13 mouse cellular contexts compared by ENCODE assay signal in the genomic region with DNA sequence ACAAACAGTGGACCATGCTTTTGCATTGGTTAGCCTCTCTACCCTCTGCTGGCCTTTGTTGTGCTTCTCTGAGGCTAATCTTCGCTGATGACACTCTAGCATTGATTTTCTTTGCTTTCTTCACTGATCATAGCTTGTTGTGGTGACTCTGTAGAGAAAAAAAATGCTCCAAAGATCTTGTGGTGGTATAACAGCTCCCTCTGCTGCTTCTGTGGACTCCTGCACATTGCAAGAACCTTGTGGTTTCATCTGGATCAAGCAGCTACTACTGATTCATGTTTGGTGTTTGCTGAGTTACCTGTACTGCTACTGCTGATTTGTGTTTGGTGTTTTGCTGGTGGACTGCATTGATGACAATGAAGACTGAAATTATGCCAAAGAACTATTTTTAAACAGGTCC.
DNase-seq lines count a peak whose midpoint lies in the region; ATAC-seq lines count a peak whose summit lies in the region.
"Had no signal": no experiment of that assay in that cellular context is flagged by ENCODE, and none has a peak within 500 bp of the region (broad histone marks: within the 10 kb centered on the region; RNA-seq: fewer than 3 reads in every experiment).

No protein-coding gene starts in this region.

- no peak overlapping the region for H3K4me3 ChIP-seq in kidney, embryonic 14.5 days (ENCODE audit: low read length)
- H3K4me3 ChIP-seq: embryonic facial prominence, embryonic 13.5 days; hindbrain, embryonic 13.5 days; limb, embryonic 13.5 days; midbrain, embryonic 12.5 days had no signal

- no peak overlapping the region for H3K27ac ChIP-seq in kidney, embryonic 14.5 days (ENCODE audit: low read depth, low read length)
- H3K27ac ChIP-seq: embryonic facial prominence, embryonic 13.5 days; hindbrain, embryonic 13.5 days; limb, embryonic 13.5 days; midbrain, embryonic 12.5 days had no signal

- H3K36me3 ChIP-seq in kidney, embryonic 14.5 days (ENCODE audit: control insufficient read depth, insufficient read depth, low read length): no peaks in the 10 kb centered on the region
- H3K36me3 ChIP-seq: embryonic facial prominence, embryonic 13.5 days; hindbrain, embryonic 13.5 days; limb, embryonic 13.5 days; midbrain, embryonic 12.5 days had no signal

- no peaks in the 10 kb centered on the region for H3K4me1 ChIP-seq in kidney, embryonic 14.5 days (ENCODE audit: control insufficient read depth, insufficient read depth, low read length)
- H3K4me1 ChIP-seq: embryonic facial prominence, embryonic 13.5 days; hindbrain, embryonic 13.5 days; limb, embryonic 13.5 days; midbrain, embryonic 12.5 days had no signal

- H3K9me3 ChIP-seq in kidney, embryonic 14.5 days (ENCODE audit: control insufficient read depth, low read length): no peaks in the 10 kb centered on the region
- H3K9me3 ChIP-seq: embryonic facial prominence, embryonic 13.5 days; hindbrain, embryonic 13.5 days; limb, embryonic 13.5 days; midbrain, embryonic 12.5 days had no signal

- H3K27me3 ChIP-seq in kidney, embryonic 14.5 days (ENCODE audit: control insufficient read depth, insufficient read depth, low read length): no peaks in the 10 kb centered on the region
- H3K27me3 ChIP-seq: embryonic facial prominence, embryonic 13.5 days; hindbrain, embryonic 13.5 days; limb, embryonic 13.5 days; midbrain, embryonic 12.5 days had no signal

- no peak overlapping the region for H3K4me2 ChIP-seq in kidney, embryonic 14.5 days (replicated peaks; ENCODE audit: low read depth, low read length)
- H3K4me2 ChIP-seq: embryonic facial prominence, embryonic 13.5 days; hindbrain, embryonic 13.5 days; limb, embryonic 13.5 days; midbrain, embryonic 12.5 days had no signal

- H3K9ac ChIP-seq in kidney, embryonic 14.5 days (ENCODE audit: low read depth, low read length): no peak overlapping the region
- H3K9ac ChIP-seq: embryonic facial prominence, embryonic 13.5 days; hindbrain, embryonic 13.5 days; limb, embryonic 13.5 days; midbrain, embryonic 12.5 days had no signal

- peak; percentile 10 for DNase-seq in kidney, postnatal 10 days
- peak; percentile 8 for DNase-seq in CD4-positive helper T cell, adult 2 months (ENCODE audit: low read depth, low spot score)
- peak; percentile 34 for DNase-seq in ES-CJ7 (ENCODE audit: low read depth, low spot score)
- peak; percentile 40 for DNase-seq in induced T-regulatory cell, adult 2 months (ENCODE audit: low read depth)
- DNase-seq in urinary bladder, postnatal 25 days (ENCODE audit: low spot score): no peak
- DNase-seq in gastrocnemius, postnatal 10 days: no peak
- DNase-seq: gastrocnemius, postnatal 14 days had no signal

- no peak for ATAC-seq in kidney, embryonic 14.5 days (ENCODE audit: low FRiP score, low TSS enrichment)
- no peak; the same call in 1 of the 2 replicates for ATAC-seq in granulocyte monocyte progenitor cell, adult 5-6 weeks (replicated peaks; ENCODE audit: poor library complexity, severe bottlenecking)

- 63% methylated on average over 1 of the region's 1 CpGs for WGBS in kidney, embryonic 14.5 days

Comparison
In these comparisons a context has a peak if more than half of its experiments do, and no peak if none do; other contexts are left out.
1. DNase-seq: peak in kidney, postnatal 10 days (single experiment), CD4-positive helper T cell, adult 2 months (single experiment), ES-CJ7 (single experiment) and induced T-regulatory cell, adult 2 months (single experiment); none in urinary bladder, postnatal 25 days (single experiment) and gastrocnemius, postnatal 10 days (single experiment).